1 mouse cellular context compared by ENCODE assay signal in genomic region chr3:116512904-116513716, GRCm38 (mm10).
A peak's percentile ranks its signal among the peaks of the same experiment; 100 is the strongest.
TF ChIP-seq lines count a peak whose summit lies in the region.

TSS of gene Dbt (plus strand) at chr3:116513070.

TF ChIP-seq in CH12.LX, 34 proteins besides CTCF, POLR2A, EP300 and RAD21 (continued from another document):
- TF ChIP-seq IRF4 (IDR thresholded peaks at IDR 0.05; ENCODE audit: low read depth, low read length) (0 out of 2 replicates have a peak, but pooled peaks have one; percentile 1), MAFK (IDR thresholded peaks at IDR 0.05; ENCODE audit: insufficient replicate concordance, low read length) (no peak), JUND (conservative IDR thresholded peaks at IDR 0.05; ENCODE audit: low read depth, low read length) (no peak), SMC3 (IDR thresholded peaks at IDR 0.05; ENCODE audit: low read depth, low read length) (no peak), E2F4 (IDR thresholded peaks at IDR 0.05; ENCODE audit: insufficient replicate concordance, low read depth, low read length) (no peak), HCFC1 (IDR thresholded peaks at IDR 0.05; ENCODE audit: low read depth, low read length) (peak; percentile 63)
